Mouse (Mus musculus) cerebellum, adult 11 months (tissue): ENCODE results near the gene Hephl1.

ENCODE experiments used
- DNase-seq: peaks from one replicate; pipeline ENCODE4 v3.0.0; 2022

Hephl1 gene

DNA sequence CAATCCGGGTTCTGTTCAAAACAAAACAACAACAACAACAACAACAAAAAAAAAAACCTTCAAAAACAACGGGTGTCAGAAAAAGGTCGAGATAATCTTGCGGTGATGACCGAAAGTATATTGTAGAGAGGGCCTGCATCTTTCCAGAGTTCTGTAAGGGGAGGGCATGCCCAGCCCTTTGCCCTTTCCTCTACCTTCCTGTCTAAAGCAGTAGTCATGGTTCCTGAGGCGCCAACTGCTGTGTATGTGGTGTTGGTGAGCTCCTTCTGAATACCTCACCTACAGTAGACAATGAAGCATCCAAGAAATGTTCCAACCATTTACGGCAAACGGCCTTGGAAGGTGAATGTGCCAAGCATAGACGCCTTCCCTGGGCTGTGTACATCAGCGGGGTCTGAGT is 66.2 kb downstream of the Hephl1 start:
- no peak for DNase-seq

DNA sequence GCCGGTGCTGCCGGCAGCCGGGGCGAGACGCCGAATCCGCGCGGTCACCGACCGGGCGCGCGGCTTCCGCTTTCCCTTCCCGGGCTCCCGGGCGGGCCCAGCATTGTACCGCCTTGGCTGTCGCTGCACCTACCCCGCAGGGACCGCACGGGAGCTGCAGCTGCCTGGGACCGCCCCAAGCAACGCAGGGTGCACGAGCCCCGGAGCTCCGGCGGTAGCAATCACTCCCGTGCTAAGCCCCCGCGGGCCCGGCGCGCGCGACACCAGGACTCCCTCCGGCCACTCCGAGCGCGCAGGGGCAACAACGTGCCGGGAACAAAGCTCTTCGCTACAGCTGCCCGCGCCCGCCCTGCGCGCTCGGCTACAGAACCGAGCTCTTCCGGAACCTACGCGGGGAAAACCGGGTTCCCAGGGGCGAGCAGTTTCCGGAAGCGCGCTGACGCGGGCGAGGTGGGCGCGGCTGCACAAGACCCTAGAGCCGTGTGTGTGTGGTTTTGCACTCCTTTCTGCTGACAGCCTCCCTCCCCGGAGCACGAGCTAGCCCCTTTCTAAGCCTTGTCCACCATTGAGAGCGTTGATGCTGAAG is 66.7 kb downstream of the Hephl1 start, which contains the start of gene Panx1:
TSS of gene Panx1 (minus strand) at position 395 of the 586 bp plus-strand sequence.
- DNase-seq: no peak

DNA sequence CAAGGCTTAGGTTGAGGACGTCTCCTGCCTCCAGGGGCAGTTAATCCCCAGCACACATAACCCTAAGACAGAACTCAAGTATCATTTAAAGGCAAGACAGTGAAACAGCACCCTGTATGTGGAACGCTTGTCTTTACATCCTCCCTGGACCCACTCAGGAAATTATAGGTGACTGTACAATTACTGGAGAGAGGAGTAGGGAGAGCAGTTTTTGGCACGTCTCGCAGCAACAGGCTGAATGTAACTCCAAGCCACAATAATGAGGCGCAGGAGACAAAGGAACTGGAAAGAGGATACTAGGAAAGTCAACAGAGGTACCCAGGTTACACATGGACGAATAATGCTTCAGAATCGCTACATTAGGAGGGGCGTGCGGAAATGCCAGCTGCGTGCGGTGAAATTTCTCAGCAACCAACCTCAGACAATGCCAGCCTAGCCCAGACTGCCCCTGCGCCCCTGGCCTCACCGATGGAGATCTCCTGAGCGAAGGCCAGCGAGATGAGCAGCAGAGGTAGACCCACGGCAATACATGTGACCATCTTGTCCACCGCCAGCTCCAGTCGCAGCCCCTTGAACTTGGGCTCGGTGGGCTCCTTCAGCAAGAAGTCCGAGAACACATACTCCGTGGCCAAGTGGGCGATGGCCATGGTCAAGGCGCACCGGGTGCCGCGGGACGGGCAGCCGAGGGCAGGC is 67.4 kb downstream of the Hephl1 start:
- DNase-seq: no peak

- DNase-seq: no peak
Measured at GRCm38 (mm10) chr9:15041556-15041955, 70.4 kb downstream of the Hephl1 start.

GRCm38 (mm10) chr9:15039848-15040247 is 72.1 kb downstream of the Hephl1 start:
- no peak for DNase-seq

DNA sequence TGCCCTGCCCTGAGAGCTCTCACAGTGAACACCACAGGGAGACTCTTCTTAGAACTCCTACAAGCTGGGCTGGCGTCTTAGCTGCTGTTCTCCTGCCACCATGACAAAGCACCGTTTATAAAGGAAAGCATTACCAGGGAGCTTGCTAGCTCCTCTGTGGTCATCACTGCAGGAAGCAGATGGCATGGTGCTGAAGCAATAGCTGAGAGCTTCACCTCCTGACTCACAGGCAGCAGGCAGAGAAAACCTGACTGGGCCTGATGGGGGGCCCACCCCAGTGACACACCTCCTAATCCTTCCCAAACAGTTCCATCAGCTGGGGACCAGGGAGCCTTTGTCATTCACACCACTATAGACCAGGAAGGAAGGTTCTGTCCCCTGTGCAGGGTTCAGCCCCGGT is 74.2 kb downstream of the Hephl1 start:
- no peak for DNase-seq

GRCm38 (mm10) chr9:15037237-15037636 is 74.7 kb downstream of the Hephl1 start:
- DNase-seq: no peak

GRCm38 (mm10) chr9:15036807-15037206 is 75.1 kb downstream of the Hephl1 start:
- no peak for DNase-seq

DNA sequence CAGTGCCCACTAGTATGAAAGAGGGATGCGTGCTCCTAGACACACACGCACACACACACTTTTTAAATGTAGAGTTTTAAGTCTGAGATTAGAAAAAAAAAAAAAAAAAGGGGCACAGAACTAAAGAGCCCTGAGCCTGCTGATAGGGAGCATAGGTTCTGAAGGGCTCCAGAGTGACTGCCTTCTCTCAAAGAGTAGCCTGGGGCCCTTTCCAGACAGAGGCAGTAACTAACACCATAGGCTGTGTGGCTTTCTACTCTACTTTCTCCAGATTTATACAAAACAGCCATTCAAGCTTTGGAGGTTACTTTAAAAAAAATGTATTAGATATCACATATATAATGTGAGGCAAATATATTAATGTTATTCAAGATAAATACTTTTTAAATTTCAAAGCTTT is 75.5 kb downstream of the Hephl1 start:
- no peak for DNase-seq

DNA sequence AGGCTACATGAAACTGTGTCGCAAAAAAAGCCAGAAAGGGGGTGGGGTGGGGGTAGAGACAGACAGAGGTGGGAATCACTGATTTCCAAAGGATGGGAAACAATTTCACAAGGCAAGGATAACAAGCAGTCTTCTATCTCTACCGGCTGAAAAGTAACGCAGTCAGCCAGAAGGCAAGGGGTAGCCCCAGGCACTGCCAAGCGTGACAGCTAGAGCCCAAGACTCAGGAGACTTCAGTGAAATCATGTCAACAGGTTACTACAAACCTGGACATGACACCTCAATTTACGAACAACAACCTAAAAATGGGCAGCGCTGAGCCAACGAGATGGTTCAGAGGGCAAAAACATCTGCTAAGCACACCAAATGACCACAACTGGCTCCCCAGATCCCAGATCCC is 75.9 kb downstream of the Hephl1 start:
- DNase-seq: no peak

DNA sequence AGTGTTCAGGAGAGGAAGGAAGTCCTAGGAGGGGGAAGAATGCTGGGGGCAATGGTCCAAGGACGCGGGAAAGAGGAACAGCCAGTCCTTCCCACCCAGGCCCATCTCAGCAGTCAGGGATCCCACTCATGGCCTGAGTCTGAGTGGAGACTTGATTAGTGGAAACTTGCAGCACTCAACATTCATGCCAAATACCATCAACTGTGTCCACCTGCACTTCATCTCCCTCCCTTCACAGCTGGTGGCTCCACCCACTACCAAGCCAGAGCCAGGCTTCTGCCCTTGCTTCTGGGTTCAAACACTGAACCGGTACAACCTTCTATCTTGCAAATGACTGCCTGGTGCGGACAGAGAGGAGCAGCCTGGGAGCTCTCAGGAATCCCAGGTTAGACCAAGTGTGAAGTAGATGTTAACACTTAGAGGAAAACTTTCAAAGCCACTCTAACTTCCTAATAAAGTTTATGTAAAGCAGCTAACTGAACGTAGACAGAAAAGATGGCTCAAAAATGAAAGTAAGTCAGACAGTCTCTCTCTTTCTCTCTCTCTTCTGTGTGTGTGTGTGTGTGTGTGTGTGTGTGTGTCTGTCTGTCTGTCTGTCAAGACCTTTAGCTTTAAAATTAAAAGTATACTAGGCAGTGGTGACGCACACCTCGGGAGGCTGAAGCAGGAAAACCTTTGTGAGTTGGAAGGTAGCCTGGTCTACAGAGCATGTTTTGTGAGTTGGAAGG is 77.2 kb downstream of the Hephl1 start:
- DNase-seq: no peak

DNA sequence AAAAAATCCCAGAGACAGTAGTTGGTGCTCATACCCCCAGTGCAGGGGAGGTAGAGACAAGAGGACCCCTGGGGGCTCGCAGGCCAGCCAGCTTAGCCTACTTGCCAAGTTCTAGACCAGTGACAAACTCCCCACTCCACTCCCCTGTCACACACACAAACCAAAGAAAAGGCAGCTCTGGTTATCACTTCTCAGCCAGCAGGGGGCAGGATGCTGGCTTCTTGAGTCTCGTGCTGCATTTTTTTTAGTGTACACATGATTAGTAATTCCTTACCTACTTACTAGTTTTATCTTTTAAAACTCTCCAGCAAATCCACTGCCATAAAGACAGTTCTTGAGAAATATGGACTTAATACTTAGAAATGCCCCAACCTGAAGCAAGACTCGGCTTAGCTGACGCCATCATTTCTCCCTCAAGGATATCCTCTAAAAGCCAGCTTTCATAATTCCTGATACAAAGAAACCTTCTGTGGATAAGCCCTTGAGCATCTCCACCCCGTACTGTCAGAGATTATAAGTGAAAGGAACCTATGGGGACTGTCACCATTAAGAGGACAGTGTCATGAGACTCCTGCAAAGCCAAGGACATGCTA is 78.2 kb downstream of the Hephl1 start:
- DNase-seq: no peak

DNA sequence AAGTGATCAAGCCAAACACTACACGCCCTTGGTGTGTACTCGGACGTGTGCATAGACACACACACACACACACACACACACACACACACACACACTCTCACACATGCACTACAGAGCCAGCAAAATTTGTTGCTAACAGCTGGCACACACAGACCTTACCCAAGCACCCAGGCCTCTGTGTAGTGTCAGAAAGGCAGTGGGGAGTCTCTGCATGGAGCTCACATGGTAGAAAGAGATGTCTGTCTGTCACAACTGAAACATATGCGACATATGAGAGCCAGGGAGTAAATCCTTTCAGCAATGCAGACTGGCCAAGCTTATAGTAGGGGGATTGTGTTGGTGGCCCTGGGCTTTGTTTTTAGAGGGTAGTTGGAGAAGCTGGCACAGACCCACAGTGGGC is 79.1 kb downstream of the Hephl1 start:
- DNase-seq: no peak

DNA sequence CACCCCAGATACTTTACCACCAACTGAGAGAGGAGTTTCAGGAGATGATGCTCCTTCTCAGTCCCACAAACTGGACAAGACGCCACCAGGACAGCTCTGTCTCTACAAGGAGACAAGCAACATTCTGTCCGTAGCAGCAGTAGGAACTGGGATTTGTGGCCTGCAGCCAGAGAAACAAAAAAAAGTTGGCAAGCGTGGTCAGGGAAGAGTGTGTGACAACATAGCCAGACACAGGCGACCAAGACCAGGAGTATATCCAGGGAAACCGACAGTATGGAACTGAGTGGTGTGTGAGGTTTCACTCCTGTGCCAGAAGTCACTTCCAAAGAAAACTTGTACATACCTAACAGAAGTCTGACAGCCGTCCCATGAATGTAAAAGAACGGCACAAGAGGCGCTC is 81.1 kb downstream of the Hephl1 start:
- no peak for DNase-seq

GRCm38 (mm10) chr9:15029025-15029727 is 82.7 kb downstream of the Hephl1 start:
- no peak for DNase-seq

GRCm38 (mm10) chr9:15027725-15028124 is 84.2 kb downstream of the Hephl1 start:
- no peak for DNase-seq

DNA sequence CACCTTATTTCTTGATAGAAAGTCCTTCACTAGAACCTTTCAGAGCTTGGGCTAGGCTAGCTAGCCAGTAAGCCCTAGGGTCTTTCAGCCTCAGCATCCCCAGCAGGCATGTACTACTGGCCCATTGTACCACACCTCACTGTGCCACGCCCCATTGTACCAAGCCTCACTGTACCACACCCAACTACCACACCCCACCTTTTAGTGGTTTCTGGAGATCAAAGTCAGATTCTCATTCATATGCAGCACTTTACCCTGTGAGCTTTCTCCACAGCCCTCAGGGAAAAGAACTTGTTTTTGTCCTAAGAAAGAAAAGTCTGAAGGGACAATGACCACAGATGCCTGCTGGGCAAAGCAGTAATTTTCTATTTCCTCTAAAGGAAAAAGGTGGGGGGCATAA is 88.9 kb downstream of the Hephl1 start:
- no peak for DNase-seq

- DNase-seq: no peak
Measured at GRCm38 (mm10) chr9:15021156-15021555, 90.8 kb downstream of the Hephl1 start.

GRCm38 (mm10) chr9:15020561-15021080 is 91.3 kb downstream of the Hephl1 start:
- DNase-seq: no peak

- DNase-seq: no peak
Measured at GRCm38 (mm10) chr9:15018756-15019131, 93.2 kb downstream of the Hephl1 start.

DNA sequence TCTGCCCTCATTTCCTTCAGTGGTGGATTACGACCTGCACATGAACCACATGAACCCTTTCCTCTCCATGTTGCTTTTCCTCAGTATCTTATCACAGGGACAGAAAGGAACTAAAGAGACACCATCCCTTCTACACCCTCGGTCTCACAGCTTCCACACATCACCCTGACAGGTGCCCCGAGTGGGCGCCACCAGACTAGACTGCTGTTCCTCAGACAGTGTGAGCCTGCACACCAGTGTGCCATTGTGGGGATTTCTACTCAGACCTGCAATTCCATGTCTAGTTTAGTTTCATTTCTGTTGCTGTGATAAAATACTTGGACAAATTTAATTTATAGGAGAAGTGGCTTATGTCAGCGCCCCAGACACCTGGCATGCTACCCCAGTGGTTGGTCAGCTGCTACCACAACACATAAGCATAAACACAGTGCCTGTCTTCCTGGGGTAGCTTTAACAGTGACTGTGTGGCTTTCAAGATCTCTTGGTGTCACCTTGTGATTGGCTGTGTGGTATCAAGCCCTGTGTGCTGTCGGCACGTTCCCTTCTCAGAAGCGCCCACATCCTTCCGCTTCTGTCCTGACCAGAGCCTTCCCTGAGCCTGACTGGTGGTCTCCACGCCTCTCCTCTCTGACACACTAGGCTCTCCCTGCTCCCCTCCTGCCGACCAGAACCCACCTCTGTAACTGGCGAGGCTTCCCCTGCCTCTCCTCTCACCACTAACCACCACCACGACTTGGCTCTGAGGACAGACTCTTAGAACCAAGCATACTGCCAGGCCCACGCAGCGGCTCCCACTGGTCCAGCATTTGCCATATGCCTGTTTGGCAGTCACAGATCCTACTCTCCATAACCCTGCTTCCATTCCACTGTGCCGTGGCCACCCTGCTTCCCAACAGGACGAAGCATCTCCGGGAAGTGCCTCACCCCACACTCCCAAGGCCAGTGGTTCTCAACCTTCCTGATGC is 93.8 kb downstream of the Hephl1 start:
- peak; percentile 54 for DNase-seq
